ENCODE assay signal across 9 mouse cellular contexts in genomic region chr7:139615767-139616766, GRCm38 (mm10). TPM values are rescaled to one million over a fixed set of nuclear protein-coding genes. Genes with fewer than 3 reads are reported as not detected.
DNase-seq lines count a peak whose midpoint lies in the region; ATAC-seq and TF ChIP-seq lines count a peak whose summit lies in the region.
"Had no signal": no experiment of that assay in that cellular context is flagged by ENCODE, and none has a peak within 500 bp of the region (broad histone marks: within the 10 kb centered on the region; RNA-seq: fewer than 3 reads in every experiment).

No protein-coding gene starts in this region.

- no peak overlapping the region for H3K9ac ChIP-seq in lung, embryonic 16.5 days (ENCODE audit: low read length)
- H3K9ac ChIP-seq: liver, embryonic 13.5 days had no signal

- DNase-seq in ES-CJ7 (ENCODE audit: low read depth, low spot score), result peak; percentile 69
- peak; percentile 66 to 68 for DNase-seq in adrenal gland, postnatal 36 days
- peak; percentile 77 for DNase-seq in embryonic facial prominence, embryonic 10.5 days (ENCODE audit: low spot score)
- DNase-seq in heart, postnatal 4 days, result peak; percentile 75
- peak; percentile 72 to 78 for DNase-seq in layer of hippocampus, adult 2 months (ENCODE audit: low spot score in 2 of 2)
- peak; percentile 57 for DNase-seq in retina, adult 2 months (ENCODE audit: low read depth, low spot score)
- peak; percentile 35 to 45 for DNase-seq in urinary bladder, postnatal 36 days (ENCODE audit: low spot score in 2 of 2)
- DNase-seq: liver, embryonic 13.5 days had no signal

- 55% methylated on average over 12 of the region's 12 CpGs for WGBS in embryonic facial prominence, embryonic 10.5 days
- WGBS in lung, embryonic 16.5 days, result 49% methylated on average over 12 of the region's 12 CpGs

- H3K27me3 ChIP-seq in embryonic facial prominence, embryonic 10.5 days (replicated peaks; ENCODE audit: low read depth, poor library complexity, severe bottlenecking), result peaks cover 15% of the 10 kb centered on the region; the same call in 1 of the 2 replicates
- H3K27me3 ChIP-seq in lung, embryonic 16.5 days (ENCODE audit: control insufficient read depth, insufficient read depth, low read depth, low read length), result no peaks in the 10 kb centered on the region
- H3K27me3 ChIP-seq: liver, embryonic 13.5 days had no signal

- peak; percentile 94 for TF ChIP-seq CTCF in layer of hippocampus, adult 2 months (conservative IDR thresholded peaks at IDR 0.05)

- no peak overlapping the region for H3K4me3 ChIP-seq in embryonic facial prominence, embryonic 10.5 days
- H3K4me3 ChIP-seq in layer of hippocampus, adult 2 months, result no peak overlapping the region
- H3K4me3 ChIP-seq in lung, embryonic 16.5 days (ENCODE audit: low read length), result no peak overlapping the region
- H3K4me3 ChIP-seq: liver, embryonic 13.5 days had no signal

- H3K4me1 ChIP-seq in embryonic facial prominence, embryonic 10.5 days, result peaks cover 12% of the 10 kb centered on the region
- no peaks in the 10 kb centered on the region for H3K4me1 ChIP-seq in lung, embryonic 16.5 days (replicated peaks; ENCODE audit: control insufficient read depth, insufficient read depth, low read length)
- H3K4me1 ChIP-seq: liver, embryonic 13.5 days had no signal

- no peaks in the 10 kb centered on the region for H3K9me3 ChIP-seq in embryonic facial prominence, embryonic 10.5 days
- H3K9me3 ChIP-seq in lung, embryonic 16.5 days (ENCODE audit: control insufficient read depth, low read length), result no peaks in the 10 kb centered on the region
- H3K9me3 ChIP-seq: liver, embryonic 13.5 days had no signal

- no peak overlapping the region; the same call in 1 of the 2 replicates for H3K27ac ChIP-seq in embryonic facial prominence, embryonic 10.5 days (replicated peaks)
- H3K27ac ChIP-seq in layer of hippocampus, adult 2 months, result no peak overlapping the region
- H3K27ac ChIP-seq in lung, embryonic 16.5 days (ENCODE audit: low read length), result no peak overlapping the region
- H3K27ac ChIP-seq: liver, embryonic 13.5 days had no signal

- H3K4me2 ChIP-seq in lung, embryonic 16.5 days (ENCODE audit: low read depth, low read length), result no peak overlapping the region
- H3K4me2 ChIP-seq: liver, embryonic 13.5 days had no signal

- ATAC-seq in lung, embryonic 16.5 days (ENCODE audit: low read depth), result 0 out of 2 replicates have a peak, but pooled peaks have one; percentile 41

- no peaks in the 10 kb centered on the region for H3K36me3 ChIP-seq in embryonic facial prominence, embryonic 10.5 days (replicated peaks)
- no peaks in the 10 kb centered on the region for H3K36me3 ChIP-seq in lung, embryonic 16.5 days (ENCODE audit: control insufficient read depth, insufficient read depth, low read length)
- H3K36me3 ChIP-seq: liver, embryonic 13.5 days had no signal

RNA-seq across cellular contexts. Expression of gene Nkx6-2, which starts 33.5 kb away (rescaled TPM):
- not detected for total RNA-seq in adrenal gland, postnatal 36 days (2021)
- 3.8 and 15.1 TPM in 2 replicates for polyA plus RNA-seq in embryonic facial prominence, embryonic 10.5 days (2016; fragmentation: Nextera tagmentation; extraction: Ambion mirVana)
- under 1 TPM in 1 of 2 experiments, not detected in 1; 0.14 TPM for total RNA-seq in heart, postnatal 4 days (2021)
- total RNA-seq in layer of hippocampus, adult 2 months (2021), result 1 to 10 TPM; 8.0 to 8.2 TPM
- 0.15 TPM in 1 of 2 replicates, not detected in the other for polyA plus RNA-seq in lung, embryonic 16.5 days (2015; fragmentation: Nextera tagmentation; extraction: Ambion mirVana)

Comparison
In these comparisons a context has a peak if more than half of its experiments do, and no peak if none do; other contexts are left out.
1. RNA of gene Nkx6-2, which starts 33.5 kb away (total RNA-seq): 8.0 to 8.2 TPM in layer of hippocampus, adult 2 months; not detected in adrenal gland, postnatal 36 days and 0.14 TPM in heart, postnatal 4 days; every median in the first group is over 4 times any median in the second.
2. Peak in every context shown above with its lines, with median percentiles within 50 percentile points of each other: DNase-seq.